Mouse (Mus musculus) erythroid progenitor cell, adult 5-6 weeks (primary cell): ENCODE measurements around the gene Fam174a. TPM values are rescaled to one million over a fixed set of nuclear protein-coding genes. Genes with fewer than 3 reads are reported as not detected.

Experiments used
- ATAC-seq: replicated peaks from 2 replicates; pipeline ENCODE4 v1.8.0; 2016; ENCODE audit warnings: moderate number of reproducible peaks, mild to moderate bottlenecking, moderate TSS enrichment, inconsistent platforms; ENCODE audit not compliant: poor library complexity, low FRiP score, severe bottlenecking
- total RNA-seq, 2 experiments: library from RNA; stranded (forward) in 1 of 2; stranded (reverse) in 1 of 2; fragments of 150-400 nt in 1 of 2; fragments of 186-747, 209-891 nt in 1 of 2; gene quantifications; 2 replicates each; pipeline versions ENCODE4 v1.2.3 to v1.2.4; 2015 to 2017; ENCODE audit warnings: low replicate concordance in 2 of 2

The Fam174a gene
- total RNA-seq (2015; ENCODE audit: low replicate concordance) (3.8 and 10.1 TPM in 2 replicates), total RNA-seq (2017; ENCODE audit: low replicate concordance) (3.3 and 5.4 TPM in 2 replicates)

GRCm38 (mm10) chr1:95313393-95314228, at the start of gene Fam174a:
Gene Fam174a, plus strand, starts transcription at chr1:95313623.
- peak; percentile 96 for ATAC-seq

GRCm38 (mm10) chr1:95263843-95264242, 49.6 kb upstream of the Fam174a start:
- no peak for ATAC-seq

GRCm38 (mm10) chr1:95267950-95268724, 45.3 kb upstream of the Fam174a start:
- no peak for ATAC-seq

DNA sequence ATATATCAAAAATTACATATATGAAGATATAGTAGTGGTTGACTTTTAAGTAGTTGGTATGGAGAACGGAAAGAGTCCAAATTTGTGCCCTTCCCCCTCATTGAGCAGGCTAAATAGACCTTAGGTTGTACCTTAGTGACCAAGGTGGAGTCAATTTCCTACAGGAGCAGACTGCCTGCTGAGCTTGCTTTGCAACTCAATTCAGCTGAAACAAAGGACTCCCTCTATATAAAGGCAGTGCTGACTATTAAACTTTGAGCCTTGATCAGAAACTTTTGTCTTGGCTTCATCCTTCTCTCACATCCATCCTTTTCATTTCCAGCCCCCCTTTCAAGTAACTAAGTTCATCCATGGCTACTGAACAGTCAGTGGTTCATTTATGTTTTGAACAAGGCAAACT, 40.1 kb upstream of the Fam174a start:
- no peak for ATAC-seq

- no peak for ATAC-seq
These were observed 5.1 kb upstream of the Fam174a start for GRCm38 (mm10) chr1:95308324-95308723.

DNA sequence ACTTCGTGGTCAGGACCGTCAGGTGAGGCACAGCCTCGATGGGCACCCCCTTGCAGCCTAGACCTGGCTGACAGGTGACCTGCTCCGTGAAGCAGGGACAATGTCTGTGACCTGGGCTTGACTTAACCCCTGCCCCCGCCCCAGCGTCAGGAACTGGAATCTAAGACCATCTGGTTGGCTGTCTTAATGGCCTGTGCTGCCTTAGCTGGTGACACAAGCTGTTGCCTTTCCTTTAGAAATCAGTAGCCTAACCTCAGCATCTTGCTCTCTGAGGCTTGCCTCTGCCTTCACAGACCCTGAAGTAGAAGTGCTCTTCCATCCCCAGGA, 769 bp downstream of the Fam174a start:
- ATAC-seq, result peak; percentile 59; the same call in 1 of the 2 replicates

DNA sequence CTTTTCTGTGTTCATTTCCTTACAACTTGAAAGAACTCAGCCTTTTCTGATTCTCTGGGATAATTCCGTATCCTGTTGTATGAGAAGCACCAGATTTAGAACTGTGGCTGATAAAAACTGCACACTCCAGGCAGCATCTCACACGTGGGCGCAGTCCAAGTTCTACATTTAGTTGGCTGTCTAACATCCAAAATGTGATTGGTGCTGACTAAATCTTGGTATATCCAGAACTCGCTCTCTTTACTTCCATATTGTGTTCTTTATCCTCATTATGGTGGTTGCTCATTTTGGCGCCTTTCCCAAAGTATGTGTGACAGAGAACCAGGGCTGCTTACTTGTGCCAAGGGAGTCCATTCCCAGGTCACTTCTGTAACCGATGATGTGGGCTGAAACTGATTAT, 2.6 kb downstream of the Fam174a start:
- no peak for ATAC-seq

- no peak for ATAC-seq
These were observed 8.8 kb downstream of the Fam174a start for GRCm38 (mm10) chr1:95322219-95322618.

- no peak for ATAC-seq
These were observed 9.6 kb downstream of the Fam174a start for GRCm38 (mm10) chr1:95323004-95323403.

DNA sequence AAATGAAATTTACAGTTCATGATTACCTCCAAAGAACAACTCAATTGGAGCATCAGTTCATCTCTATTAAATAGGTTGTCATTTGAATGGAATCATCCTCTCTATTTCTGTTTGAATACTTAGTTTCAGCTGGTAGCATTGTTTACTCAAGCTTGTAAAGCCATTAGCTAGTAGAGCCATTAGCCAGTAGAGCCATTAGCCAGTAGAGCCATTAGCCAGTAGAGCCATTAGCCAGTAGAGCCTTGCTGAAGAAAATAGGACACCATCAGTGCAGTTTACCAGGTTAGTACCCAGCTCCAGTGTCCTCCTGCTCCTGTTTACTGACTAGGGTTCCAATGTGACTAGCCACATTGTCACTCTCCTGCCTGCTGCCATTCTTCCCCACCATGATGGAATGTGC, 13.4 kb downstream of the Fam174a start:
- ATAC-seq, result no peak

GRCm38 (mm10) chr1:95339618-95340017, 26.2 kb downstream of the Fam174a start:
- no peak for ATAC-seq

- ATAC-seq, result no peak
These were observed 28.8 kb downstream of the Fam174a start for GRCm38 (mm10) chr1:95342242-95342641.

- no peak for ATAC-seq
These were observed 30.4 kb downstream of the Fam174a start for GRCm38 (mm10) chr1:95343585-95344485.

DNA sequence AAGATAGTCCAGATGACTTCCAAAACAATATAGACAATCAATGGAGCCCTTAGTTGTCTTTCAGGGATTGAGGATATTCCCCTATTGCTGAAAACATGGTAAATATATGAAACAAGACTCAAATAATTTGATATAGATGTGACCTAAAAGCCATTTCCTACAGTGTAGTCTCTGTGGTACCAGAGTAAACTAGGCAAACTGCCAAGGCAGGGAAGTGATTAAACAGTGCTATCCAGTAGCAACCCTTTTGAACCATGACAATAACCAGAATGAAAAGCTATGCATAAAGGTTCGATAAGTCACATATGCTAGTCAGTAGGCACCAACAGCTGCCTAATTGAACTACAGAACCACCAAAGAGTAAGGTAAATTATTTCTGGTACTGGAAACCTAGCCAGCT, 40.7 kb downstream of the Fam174a start:
- ATAC-seq, result no peak

- no peak for ATAC-seq
These were observed 43.5 kb downstream of the Fam174a start for GRCm38 (mm10) chr1:95356904-95357303.

- no peak for ATAC-seq
These were observed 50.3 kb downstream of the Fam174a start for GRCm38 (mm10) chr1:95363692-95364091.

GRCm38 (mm10) chr1:95366616-95367373, 53.4 kb downstream of the Fam174a start:
- no peak for ATAC-seq

- no peak for ATAC-seq
These were observed 54.3 kb downstream of the Fam174a start for GRCm38 (mm10) chr1:95367748-95368147.

- no peak for ATAC-seq
These were observed 62.0 kb downstream of the Fam174a start for GRCm38 (mm10) chr1:95375443-95375842.
